Mouse (Mus musculus): ENCODE data around the gene Timm44. TPM values are rescaled to one million over a fixed set of nuclear protein-coding genes. Genes with fewer than 3 reads are reported as not detected.

Gene Timm44
- polyA plus RNA-seq, 1 experiment from 2014 or later, result 43.6 TPM

- 75% methylated on average over 15 of the region's 15 CpGs for WGBS
- no peak within 1 kb of the TSS for H3K27ac ChIP-seq (ENCODE audit: low read depth, low read length)
- no peak within 1 kb of the TSS; the same call in 1 of the 2 replicates for H3K9ac ChIP-seq (ENCODE audit: low read depth, low read length)
- peaks cover 52% of the 10 kb centered on the region for H3K36me3 ChIP-seq (ENCODE audit: control insufficient read depth, insufficient read depth, low read length)
- no peaks in the 10 kb centered on the region for H3K27me3 ChIP-seq (replicated peaks; ENCODE audit: control insufficient read depth, insufficient read depth, low read length)
- H3K4me2 ChIP-seq (ENCODE audit: low read length), result no peak within 1 kb of the TSS
- no peaks in the 10 kb centered on the region for H3K9me3 ChIP-seq (ENCODE audit: control insufficient read depth, low read length)
- H3K4me1 ChIP-seq (ENCODE audit: control insufficient read depth, insufficient read depth, low read depth, low read length), result peaks cover 4% of the 10 kb centered on the region
- no peak within 1 kb of the TSS for H3K4me3 ChIP-seq (ENCODE audit: low read length)
- no peak for ATAC-seq
Measured at GRCm38 (mm10) chr8:4247951-4248540, 27.7 kb downstream of the Timm44 start, which contains the start of gene Tgfbr3l. Gene Tgfbr3l, plus strand, starts transcription at chr8:4248214.

GRCm38 (mm10) chr8:4247241-4247640 is 28.5 kb downstream of the Timm44 start:
- Histone ChIP-seq H3K4me2 (ENCODE audit: low read length) (no peak overlapping the region), H3K36me3 (ENCODE audit: control insufficient read depth, insufficient read depth, low read length) (peaks cover 52% of the 10 kb centered on the region), H3K9me3 (ENCODE audit: control insufficient read depth, low read length) (no peaks in the 10 kb centered on the region), H3K9ac (ENCODE audit: low read depth, low read length) (no peak overlapping the region), H3K27ac (ENCODE audit: low read depth, low read length) (no peak overlapping the region), H3K4me1 (ENCODE audit: control insufficient read depth, insufficient read depth, low read depth, low read length) (peaks cover under 1% of the 10 kb centered on the region), H3K4me3 (ENCODE audit: low read length) (no peak overlapping the region), H3K27me3 (replicated peaks; ENCODE audit: control insufficient read depth, insufficient read depth, low read length) (no peaks in the 10 kb centered on the region)
- no peak for ATAC-seq
- 94% methylated on average over 8 of the region's 8 CpGs for WGBS

GRCm38 (mm10) chr8:4245737-4246136 is 30.0 kb downstream of the Timm44 start:
- Histone ChIP-seq H3K9ac (ENCODE audit: low read depth, low read length) (no peak overlapping the region), H3K27ac (ENCODE audit: low read depth, low read length) (no peak overlapping the region), H3K4me1 (ENCODE audit: control insufficient read depth, insufficient read depth, low read depth, low read length) (peaks cover 6% of the 10 kb centered on the region; the same call in 1 of the 2 replicates), H3K27me3 (replicated peaks; ENCODE audit: control insufficient read depth, insufficient read depth, low read length) (no peaks in the 10 kb centered on the region), H3K4me3 (ENCODE audit: low read length) (no peak overlapping the region), H3K4me2 (ENCODE audit: low read length) (no peak overlapping the region), H3K9me3 (ENCODE audit: control insufficient read depth, low read length) (no peaks in the 10 kb centered on the region), H3K36me3 (ENCODE audit: control insufficient read depth, insufficient read depth, low read length) (peaks cover 52% of the 10 kb centered on the region)
- 82% methylated on average over 12 of the region's 13 CpGs for WGBS
- no peak for ATAC-seq

- H3K27me3 ChIP-seq (replicated peaks; ENCODE audit: control insufficient read depth, insufficient read depth, low read length), result no peaks in the 10 kb centered on the region
- no peak overlapping the region for H3K4me3 ChIP-seq (ENCODE audit: low read length)
- ATAC-seq, result no peak
- H3K27ac ChIP-seq (ENCODE audit: low read depth, low read length), result no peak overlapping the region
- peaks cover 51% of the 10 kb centered on the region for H3K36me3 ChIP-seq (ENCODE audit: control insufficient read depth, insufficient read depth, low read length)
- H3K9me3 ChIP-seq (ENCODE audit: control insufficient read depth, low read length), result no peaks in the 10 kb centered on the region
- no peak overlapping the region for H3K4me2 ChIP-seq (ENCODE audit: low read length)
- WGBS, result 92% methylated on average over 5 of the region's 5 CpGs
- H3K4me1 ChIP-seq (ENCODE audit: control insufficient read depth, insufficient read depth, low read depth, low read length), result peaks cover 13% of the 10 kb centered on the region
- no peak overlapping the region for H3K9ac ChIP-seq (ENCODE audit: low read depth, low read length)
Measured at GRCm38 (mm10) chr8:4245061-4245460, 30.7 kb downstream of the Timm44 start.

- Histone ChIP-seq H3K4me2 (ENCODE audit: low read length) (peak overlapping the region; percentile 95), H3K4me1 (ENCODE audit: control insufficient read depth, insufficient read depth, low read depth, low read length) (peaks cover 26% of the 10 kb centered on the region), H3K9me3 (ENCODE audit: control insufficient read depth, low read length) (no peaks in the 10 kb centered on the region), H3K9ac (ENCODE audit: low read depth, low read length) (peak overlapping the region; percentile 84), H3K4me3 (ENCODE audit: low read length) (peak overlapping the region; percentile 86), H3K36me3 (ENCODE audit: control insufficient read depth, insufficient read depth, low read length) (peaks cover 12% of the 10 kb centered on the region), H3K27me3 (replicated peaks; ENCODE audit: control insufficient read depth, insufficient read depth, low read length) (no peaks in the 10 kb centered on the region), H3K27ac (ENCODE audit: low read depth, low read length) (peak overlapping the region; percentile 91)
- ATAC-seq, result no peak; the same call in 1 of the 2 replicates
- 12% methylated on average over 19 of the region's 19 CpGs for WGBS
Measured at GRCm38 (mm10) chr8:4239193-4239890, 36.4 kb downstream of the Timm44 start.

GRCm38 (mm10) chr8:4238434-4239192 is 37.1 kb downstream of the Timm44 start, which contains the start of the genes Map2k7 and Gm49320:
Gene Map2k7, plus strand, starts transcription at chr8:4238740.
Gene Gm49320, plus strand, starts transcription at chr8:4238865.
- Histone ChIP-seq H3K27ac (ENCODE audit: low read depth, low read length) (peak within 1 kb of the TSS; percentile 92), H3K9me3 (ENCODE audit: control insufficient read depth, low read length) (no peaks in the 10 kb centered on the region), H3K4me3 (ENCODE audit: low read length) (peak within 1 kb of the TSS; percentile 86), H3K27me3 (replicated peaks; ENCODE audit: control insufficient read depth, insufficient read depth, low read length) (no peaks in the 10 kb centered on the region), H3K4me2 (ENCODE audit: low read length) (peak within 1 kb of the TSS; percentile 95), H3K4me1 (ENCODE audit: control insufficient read depth, insufficient read depth, low read depth, low read length) (peaks cover 26% of the 10 kb centered on the region), H3K36me3 (ENCODE audit: control insufficient read depth, insufficient read depth, low read length) (peaks cover 4% of the 10 kb centered on the region), H3K9ac (ENCODE audit: low read depth, low read length) (peak within 1 kb of the TSS; percentile 84)
- WGBS, result under 1% methylated on average over 56 of the region's 71 CpGs
- ATAC-seq, result peak; percentile 95

- peak overlapping the region; percentile 92 for H3K27ac ChIP-seq (ENCODE audit: low read depth, low read length)
- peak overlapping the region; percentile 82 for H3K4me2 ChIP-seq (ENCODE audit: low read length)
- H3K27me3 ChIP-seq (replicated peaks; ENCODE audit: control insufficient read depth, insufficient read depth, low read length), result no peaks in the 10 kb centered on the region
- 19% methylated on average over 15 of the region's 15 CpGs for WGBS
- H3K4me1 ChIP-seq (ENCODE audit: control insufficient read depth, insufficient read depth, low read depth, low read length), result peaks cover 26% of the 10 kb centered on the region
- peak overlapping the region; percentile 86 for H3K4me3 ChIP-seq (ENCODE audit: low read length)
- no peaks in the 10 kb centered on the region for H3K36me3 ChIP-seq (ENCODE audit: control insufficient read depth, insufficient read depth, low read length)
- H3K9me3 ChIP-seq (ENCODE audit: control insufficient read depth, low read length), result no peaks in the 10 kb centered on the region
- ATAC-seq, result peak; percentile 2
- H3K9ac ChIP-seq (ENCODE audit: low read depth, low read length), result peak overlapping the region; percentile 66
Measured at GRCm38 (mm10) chr8:4237814-4238433, 37.8 kb downstream of the Timm44 start.

GRCm38 (mm10) chr8:4230612-4231351 is 44.9 kb downstream of the Timm44 start:
- Histone ChIP-seq H3K27me3 (replicated peaks; ENCODE audit: control insufficient read depth, insufficient read depth, low read length) (peaks cover 14% of the 10 kb centered on the region), H3K9ac (ENCODE audit: low read depth, low read length) (no peak overlapping the region), H3K4me2 (ENCODE audit: low read length) (no peak overlapping the region), H3K4me3 (ENCODE audit: low read length) (no peak overlapping the region), H3K4me1 (ENCODE audit: control insufficient read depth, insufficient read depth, low read depth, low read length) (peaks cover 2% of the 10 kb centered on the region; the same call in 1 of the 2 replicates), H3K9me3 (ENCODE audit: control insufficient read depth, low read length) (no peaks in the 10 kb centered on the region), H3K36me3 (ENCODE audit: control insufficient read depth, insufficient read depth, low read length) (no peaks in the 10 kb centered on the region), H3K27ac (ENCODE audit: low read depth, low read length) (no peak overlapping the region)
- ATAC-seq, result no peak
- WGBS, result 65% methylated on average over 10 of the region's 10 CpGs

All from hindbrain, embryonic 16.5 days (tissue).